Mouse (Mus musculus) layer of hippocampus, postnatal 14 days (tissue): Measurements from ENCODE around the gene Ccdc183. TPM values are rescaled to one million over a fixed set of nuclear protein-coding genes. Genes with fewer than 3 reads are reported as not detected.

ENCODE experiments used
- DNase-seq, 2 experiments: peaks; one replicate each; pipeline ENCODE4 v3.0.0; 2021 to 2022; ENCODE audit warnings: low spot score in 2 of 2, mixed read lengths in 1 of 2
- total RNA-seq, 2 experiments: library from RNA; stranded (reverse); gene quantifications; 2 replicates each; pipeline ENCODE4 v1.2.3; 2021

Gene Ccdc183
- total RNA-seq, 2 experiments from 2014 or later: not detected

GRCm38 (mm10) chr2:25607761-25608622, 9.5 kb downstream of the Ccdc183 start, which contains the start of gene Rabl6:
TSS of gene Rabl6 (minus strand) at chr2:25608521.
- peak; percentile 87 to 92 for DNase-seq

DNA sequence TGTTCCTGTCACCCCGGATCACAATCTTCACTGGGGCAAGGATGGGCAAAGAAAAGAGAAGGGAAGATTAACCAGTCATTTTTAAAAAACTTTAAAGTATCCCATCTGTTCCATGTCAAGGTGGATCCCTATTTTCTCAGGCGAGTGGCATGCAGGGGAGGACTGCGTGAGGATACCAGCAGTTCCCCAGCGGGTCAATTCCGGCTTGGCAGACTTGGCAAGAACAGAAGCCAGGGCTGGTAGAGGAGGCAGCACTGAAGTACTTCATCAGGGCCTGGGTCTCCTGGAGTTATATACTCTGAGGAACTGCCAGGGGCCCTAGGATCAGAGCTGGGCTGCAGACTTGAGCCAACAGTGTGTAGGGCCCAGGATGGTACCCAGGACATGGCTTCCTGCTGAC, 15.0 kb downstream of the Ccdc183 start:
- no peak for DNase-seq

DNA sequence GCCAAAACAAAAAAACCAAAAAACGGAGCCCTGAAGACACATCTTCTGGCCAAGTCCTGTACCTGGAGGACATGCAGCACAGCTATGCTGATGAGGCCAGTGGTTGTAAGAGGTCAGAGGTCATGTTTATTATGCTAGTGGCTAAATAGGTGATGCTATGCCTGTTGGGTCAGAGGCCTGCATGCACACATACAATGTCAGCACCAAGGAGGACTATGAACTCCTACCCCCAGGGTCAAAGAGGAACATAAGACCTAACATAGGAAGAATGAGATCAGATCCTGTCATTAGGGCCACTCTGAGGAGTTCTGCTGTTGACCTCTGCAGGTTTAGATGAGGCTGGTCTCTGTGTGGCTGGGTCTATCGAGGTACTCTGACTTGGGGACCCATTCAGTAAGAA, 17.4 kb downstream of the Ccdc183 start:
- DNase-seq: no peak

- no peak for DNase-seq
Observed at GRCm38 (mm10) chr2:25598749-25599148, 18.7 kb downstream of the Ccdc183 start.

GRCm38 (mm10) chr2:25596765-25597510, 20.5 kb downstream of the Ccdc183 start:
- no peak for DNase-seq

GRCm38 (mm10) chr2:25591863-25592262, 25.6 kb downstream of the Ccdc183 start:
- DNase-seq: peak in 1 of 2 experiments; percentile 31

GRCm38 (mm10) chr2:25588227-25588907, 29.1 kb downstream of the Ccdc183 start:
- no peak for DNase-seq

DNA sequence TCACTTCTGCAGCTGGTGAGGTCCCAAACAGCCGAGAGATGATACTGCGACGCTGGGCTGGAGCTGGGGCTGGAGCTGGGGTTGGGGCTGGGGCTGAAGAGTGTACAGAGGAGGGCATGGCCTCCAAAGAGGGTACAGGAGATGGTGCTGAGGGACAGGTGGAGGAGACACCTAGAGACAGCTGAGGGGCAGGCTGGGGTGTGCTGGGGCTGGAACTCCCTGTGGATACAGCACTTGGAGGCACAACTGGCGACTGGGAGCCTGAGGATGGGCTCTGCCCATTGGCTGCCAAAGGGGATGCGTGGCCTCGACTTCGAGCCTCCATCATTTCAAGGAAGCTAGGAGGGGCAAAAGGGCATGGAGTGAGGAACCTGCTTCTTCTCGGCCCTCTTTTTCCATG, 30.2 kb downstream of the Ccdc183 start:
- DNase-seq: no peak

- no peak for DNase-seq
Observed at GRCm38 (mm10) chr2:25585601-25586000, 31.9 kb downstream of the Ccdc183 start.

GRCm38 (mm10) chr2:25584856-25585255, 32.6 kb downstream of the Ccdc183 start:
- no peak for DNase-seq

DNA sequence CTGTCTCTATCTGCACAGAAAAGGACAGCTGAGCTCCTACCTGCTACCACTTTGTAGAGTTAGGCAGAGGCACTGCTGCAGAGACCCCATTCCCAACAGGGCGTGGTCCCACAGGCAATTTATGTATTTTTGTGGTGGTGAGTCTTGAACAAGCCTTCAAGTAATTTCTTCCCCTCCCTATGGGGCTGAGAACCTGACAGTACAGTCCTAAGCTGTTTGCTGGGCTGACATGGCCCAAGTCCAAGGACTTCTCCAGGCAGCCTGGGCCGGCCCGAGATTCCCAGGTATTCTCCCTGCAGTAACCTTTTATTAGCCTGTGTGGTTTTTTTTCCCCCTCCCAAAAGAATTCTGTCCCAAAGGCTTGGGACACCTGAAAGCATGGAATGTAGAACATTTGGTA, 33.3 kb downstream of the Ccdc183 start:
- DNase-seq: no peak

- DNase-seq: no peak
Observed at GRCm38 (mm10) chr2:25583571-25583970, 33.9 kb downstream of the Ccdc183 start.

GRCm38 (mm10) chr2:25583120-25583481, 34.4 kb downstream of the Ccdc183 start:
- DNase-seq: no peak

GRCm38 (mm10) chr2:25582466-25583119, 34.9 kb downstream of the Ccdc183 start:
- DNase-seq: peak; percentile 83 to 92

DNA sequence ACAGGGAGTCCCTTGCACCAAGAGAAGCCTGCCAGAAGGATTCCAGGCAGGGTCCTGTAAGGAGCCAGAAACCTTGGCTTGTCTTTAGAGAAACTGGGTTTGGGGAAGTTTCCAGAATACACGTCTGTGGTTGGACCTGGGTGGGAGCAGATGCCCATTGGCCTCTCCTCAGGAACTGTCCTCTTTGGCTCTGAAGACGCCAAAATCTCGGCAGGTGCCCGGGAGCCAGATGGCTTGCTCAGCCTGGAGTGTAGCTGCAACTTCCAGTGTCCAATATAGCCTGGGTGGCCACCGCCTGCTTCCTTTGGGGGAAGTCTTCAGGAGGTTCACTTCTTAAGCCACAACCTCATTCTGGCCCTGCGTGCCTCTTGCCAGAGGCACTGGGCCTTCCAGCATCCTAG, 35.6 kb downstream of the Ccdc183 start:
- DNase-seq: no peak

- peak; percentile 82 to 90 for DNase-seq
Observed at GRCm38 (mm10) chr2:25581294-25581864, 36.1 kb downstream of the Ccdc183 start, which contains the start of gene Ajm1. TSS of gene Ajm1 (minus strand) at chr2:25581757.

DNA sequence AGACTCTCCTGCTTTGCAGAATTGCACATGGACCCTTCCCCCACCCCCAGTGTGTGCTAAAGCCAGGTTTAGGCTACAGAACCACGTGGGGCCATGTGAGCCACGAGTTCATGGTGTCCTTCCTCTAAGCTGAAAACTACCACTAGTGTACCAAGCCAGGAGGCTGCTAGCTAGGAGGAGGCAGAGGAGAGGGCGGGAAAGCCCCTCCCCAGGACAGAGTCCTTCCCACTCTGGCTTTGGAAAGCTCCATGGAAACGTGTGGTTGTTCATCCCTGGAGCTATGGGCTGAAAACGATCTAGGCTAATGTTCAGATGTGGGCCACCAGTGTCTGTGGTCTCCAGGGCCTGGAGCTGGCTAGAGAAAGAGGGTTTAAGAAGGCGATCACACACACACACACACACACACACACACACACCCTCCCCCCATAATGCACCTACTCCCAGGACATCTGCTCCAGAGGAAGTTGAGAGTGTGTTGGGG, 36.8 kb downstream of the Ccdc183 start:
- peak in 1 of 2 experiments; percentile 49 for DNase-seq

- DNase-seq: peak; percentile 27 to 63
Observed at GRCm38 (mm10) chr2:25579737-25580460, 37.6 kb downstream of the Ccdc183 start.

- no peak for DNase-seq
Observed at GRCm38 (mm10) chr2:25578796-25579736, 38.4 kb downstream of the Ccdc183 start.
